Mouse (Mus musculus) forebrain, embryonic 15.5 days (tissue): ENCODE results near the gene Snx5. TPM values are rescaled to one million over a fixed set of nuclear protein-coding genes. Genes with fewer than 3 reads are reported as not detected.
A peak's percentile ranks its signal among the peaks of the same experiment; 100 is the strongest.

ENCODE experiments used
- ATAC-seq: fragments of 200-750 bp; cut with Nextera tagmentation; replicated peaks from 2 replicates; pipeline ENCODE4 v1.8.0; 2017; ENCODE audit warnings: mild to moderate bottlenecking, moderate TSS enrichment, moderate library complexity
- H3K27ac ChIP-seq: fragments of 300-500 bp; sonication (generic); replicated peaks from 2 replicates; pipeline ENCODE4 v1.5.1; 2015; ENCODE audit warnings: mild to moderate bottlenecking, inconsistent platforms
- H3K27me3 ChIP-seq: fragments of 300-500 bp; sonication (generic); 2 replicates; pipeline ENCODE4 v1.6.1; 2015; ENCODE audit warnings: inconsistent platforms
- H3K36me3 ChIP-seq: fragments of 300-500 bp; sonication (generic); 2 replicates; pipeline ENCODE4 v1.6.1; 2015; ENCODE audit warnings: mild to moderate bottlenecking, inconsistent platforms
- H3K4me1 ChIP-seq: fragments of 300-500 bp; sonication (generic); 2 replicates; pipeline ENCODE4 v1.6.1; 2015; ENCODE audit warnings: inconsistent platforms
- H3K4me2 ChIP-seq: fragments of 300-500 bp; sonication (generic); replicated peaks from 2 replicates; pipeline ENCODE4 v1.6.1; 2015; ENCODE audit warnings: mild to moderate bottlenecking, inconsistent platforms
- H3K4me3 ChIP-seq: fragments of 300-500 bp; sonication (generic); 2 replicates; pipeline ENCODE4 v1.5.1; 2015; ENCODE audit warnings: mild to moderate bottlenecking, inconsistent platforms
- H3K9ac ChIP-seq: fragments of 300-500 bp; sonication (generic); replicated peaks from 2 replicates; pipeline ENCODE4 v1.6.1; 2015; ENCODE audit warnings: mild to moderate bottlenecking, inconsistent platforms
- H3K9me3 ChIP-seq: fragments of 300-500 bp; sonication (generic); 2 replicates; pipeline ENCODE4 v1.6.1; 2016; ENCODE audit warnings: inconsistent platforms
- WGBS: fragments of 180-500 bp; shearing (Covaris S2); methylation state at CpG from one replicate; pipeline ENCODE4 v1.1.7; 2015; ENCODE audit warnings: mixed read lengths; 5-methylcytosine and 5-hydroxymethylcytosine counted together
- polyA plus RNA-seq: library from polyadenylated mRNA; unstranded; fragments of >200 nt; fragmentation: Nextera tagmentation; extraction: Ambion mirVana; gene quantifications from 2 replicates; pipeline ENCODE4 v1.2.1, GENCODE M21; 2015

Gene Snx5
- polyA plus RNA-seq, 1 experiment from 2014 or later = 58.8 TPM

GRCm38 (mm10) chr2:144214508-144215185 is 56.1 kb downstream of the Snx5 start:
- H3K9ac ChIP-seq = 0 out of 2 replicates have a peak overlapping the region, but pooled peaks have one; percentile 10
- peak; percentile 53; the same call in 1 of the 2 replicates for ATAC-seq
- no peaks in the 10 kb centered on the region for H3K36me3 ChIP-seq
- H3K4me3 ChIP-seq = no peak overlapping the region
- 0 out of 2 replicates have a peak overlapping the region, but pooled peaks have one; percentile 5 for H3K27ac ChIP-seq
- H3K4me2 ChIP-seq = no peak overlapping the region
- no peaks in the 10 kb centered on the region for H3K9me3 ChIP-seq
- 55% methylated on average over 9 of the region's 9 CpGs for WGBS
- H3K27me3 ChIP-seq = no peaks in the 10 kb centered on the region
- peaks cover 9% of the 10 kb centered on the region for H3K4me1 ChIP-seq

GRCm38 (mm10) chr2:144213803-144214202 is 56.9 kb downstream of the Snx5 start:
- Histone ChIP-seq H3K4me3 (no peak overlapping the region), H3K9me3 (no peaks in the 10 kb centered on the region), H3K27me3 (no peaks in the 10 kb centered on the region), H3K27ac (no peak overlapping the region), H3K4me1 (peaks cover 9% of the 10 kb centered on the region), H3K4me2 (no peak overlapping the region), H3K9ac (no peak overlapping the region), H3K36me3 (no peaks in the 10 kb centered on the region)
- WGBS = 91% methylated on average over 6 of the region's 6 CpGs
- ATAC-seq = no peak

GRCm38 (mm10) chr2:144209425-144209824 is 61.3 kb downstream of the Snx5 start:
- 83% methylated on average over 3 of the region's 3 CpGs for WGBS
- no peak for ATAC-seq
- no peak overlapping the region for H3K4me3 ChIP-seq

GRCm38 (mm10) chr2:144207365-144207764 is 63.3 kb downstream of the Snx5 start:
- Histone ChIP-seq H3K4me1 (no peaks in the 10 kb centered on the region), H3K27me3 (no peaks in the 10 kb centered on the region), H3K9me3 (no peaks in the 10 kb centered on the region), H3K4me2 (no peak overlapping the region), H3K36me3 (no peaks in the 10 kb centered on the region), H3K27ac (no peak overlapping the region), H3K9ac (no peak overlapping the region), H3K4me3 (no peak overlapping the region)
- ATAC-seq = no peak
- 84% methylated on average over 1 of the region's 1 CpGs for WGBS

More at GRCm38 (mm10) chr2:144209425-144209824, 61.3 kb downstream of the Snx5 start:
- Histone ChIP-seq H3K9me3 (no peaks in the 10 kb centered on the region), H3K27me3 (no peaks in the 10 kb centered on the region), H3K27ac (no peak overlapping the region), H3K9ac (no peak overlapping the region), H3K4me2 (no peak overlapping the region), H3K4me1 (no peaks in the 10 kb centered on the region), H3K36me3 (no peaks in the 10 kb centered on the region)

GRCm38 (mm10) chr2:144203001-144203400 is 67.7 kb downstream of the Snx5 start:
- 95% methylated on average over 5 of the region's 5 CpGs for WGBS
- Histone ChIP-seq H3K9me3 (no peaks in the 10 kb centered on the region), H3K4me3 (no peak overlapping the region), H3K4me1 (no peaks in the 10 kb centered on the region), H3K27ac (no peak overlapping the region), H3K4me2 (no peak overlapping the region), H3K9ac (no peak overlapping the region), H3K27me3 (no peaks in the 10 kb centered on the region), H3K36me3 (no peaks in the 10 kb centered on the region)
- ATAC-seq = no peak

GRCm38 (mm10) chr2:144202567-144202966 is 68.1 kb downstream of the Snx5 start:
- Histone ChIP-seq H3K27ac (no peak overlapping the region), H3K9ac (no peak overlapping the region), H3K4me1 (no peaks in the 10 kb centered on the region), H3K9me3 (no peaks in the 10 kb centered on the region), H3K27me3 (no peaks in the 10 kb centered on the region), H3K4me2 (no peak overlapping the region), H3K4me3 (no peak overlapping the region), H3K36me3 (no peaks in the 10 kb centered on the region)
- ATAC-seq = no peak
- 73% methylated on average over 3 of the region's 3 CpGs for WGBS

- no peaks in the 10 kb centered on the region for H3K4me1 ChIP-seq
- H3K4me2 ChIP-seq = no peak overlapping the region
- no peaks in the 10 kb centered on the region for H3K36me3 ChIP-seq
- ATAC-seq = no peak
- H3K9me3 ChIP-seq = no peaks in the 10 kb centered on the region
- H3K4me3 ChIP-seq = no peak overlapping the region
- H3K9ac ChIP-seq = no peak overlapping the region
- H3K27ac ChIP-seq = no peak overlapping the region
- WGBS = 77% methylated on average over 4 of the region's 4 CpGs
- H3K27me3 ChIP-seq = no peaks in the 10 kb centered on the region
These were observed 68.6 kb downstream of the Snx5 start for GRCm38 (mm10) chr2:144202151-144202550.

Other genes with a start within 250 kb of the Snx5 start
- gene Banf2, start 237.8 kb downstream of the Snx5 start, polyA plus RNA-seq = not detected in 2 replicates
- 10.9 and 12.8 TPM in 2 replicates for gene Mgme1, start 243 bp downstream of the Snx5 start, polyA plus RNA-seq
- gene Ovol2, start 61.2 kb upstream of the Snx5 start, polyA plus RNA-seq = not detected in 2 replicates
- 28.3 and 28.6 TPM in 2 replicates for gene Kat14, start 98.1 kb upstream of the Snx5 start, polyA plus RNA-seq
- gene Pet117, start 98.1 kb upstream of the Snx5 start, polyA plus RNA-seq = 1.6 TPM in 1 of 2 replicates, not detected in the other